Mouse (Mus musculus) intestine, embryonic 14.5 days (tissue): ENCODE data around the gene Txndc12. TPM values are rescaled to one million over a fixed set of nuclear protein-coding genes. Genes with fewer than 3 reads are reported as not detected.

Source experiments
- ATAC-seq: fragments of 200-750 bp; cut with Nextera tagmentation; replicated peaks from 2 replicates; pipeline ENCODE4 v1.8.0; 2017; ENCODE audit warnings: low read depth, moderate number of reproducible peaks, moderate TSS enrichment, moderate library complexity; ENCODE audit not compliant: low FRiP score, low TSS enrichment
- DNase-seq: peaks from one replicate; pipeline ENCODE4 v3.0.0-alpha.2; 2018; ENCODE audit warnings: low spot score
- H3K27ac ChIP-seq: fragments of 300-500 bp; sonication (generic); 2 replicates; pipeline ENCODE4 v1.5.1; 2014; ENCODE audit warnings: low read depth, mild to moderate bottlenecking, control low read depth
- H3K27me3 ChIP-seq: fragments of 300-500 bp; sonication (generic); replicated peaks from 2 replicates; pipeline ENCODE4 v1.6.1; 2014; ENCODE audit warnings: low read length, control low read depth; ENCODE audit not compliant: control insufficient read depth, insufficient read depth
- H3K36me3 ChIP-seq: fragments of 300-500 bp; sonication (generic); 2 replicates; pipeline ENCODE4 v1.6.1; 2014; ENCODE audit warnings: low read length, control low read depth; ENCODE audit not compliant: control insufficient read depth, insufficient read depth
- H3K4me1 ChIP-seq: fragments of 300-500 bp; sonication (generic); replicated peaks from 2 replicates; pipeline ENCODE4 v1.6.1; 2014; ENCODE audit warnings: low read length, control low read depth, mixed read lengths; ENCODE audit not compliant: control insufficient read depth, insufficient read depth
- H3K4me2 ChIP-seq: fragments of 300-500 bp; sonication (generic); 2 replicates; pipeline ENCODE4 v1.6.1; 2014; ENCODE audit warnings: low read length
- H3K4me3 ChIP-seq: fragments of 300-500 bp; sonication (generic); 2 replicates; pipeline ENCODE4 v1.5.1; 2014; ENCODE audit warnings: low read depth, low read length, control low read depth, mixed read lengths
- H3K9ac ChIP-seq: fragments of 300-500 bp; sonication (generic); 2 replicates; pipeline ENCODE4 v1.6.1; 2014; ENCODE audit warnings: mild to moderate bottlenecking, low read length
- H3K9me3 ChIP-seq: fragments of 300-500 bp; sonication (generic); 2 replicates; pipeline ENCODE4 v1.6.1; 2016; ENCODE audit warnings: low read length, control low read depth; ENCODE audit not compliant: control insufficient read depth
- WGBS: fragments of 180-500 bp; shearing (Covaris S2); extraction: QIAGEN DNeasy Blood & Tissue Kit; methylation state at CpG from one replicate; pipeline ENCODE4 v1.1.7; 2014; 5-methylcytosine and 5-hydroxymethylcytosine counted together
- polyA plus RNA-seq: library from polyadenylated mRNA; unstranded; fragments of >200 nt; fragmentation: Nextera tagmentation; extraction: Ambion mirVana; gene quantifications from 2 replicates; pipeline ENCODE4 v1.2.1, GENCODE M21; 2014

Gene Txndc12
- polyA plus RNA-seq, 1 experiment from 2014 or later: 108 TPM

GRCm38 (mm10) chr4:108873746-108874145 lies 39.3 kb downstream of the Txndc12 start:
- Histone ChIP-seq H3K9ac (no peak overlapping the region), H3K36me3 (no peaks in the 10 kb centered on the region), H3K4me2 (no peak overlapping the region), H3K27ac (no peak overlapping the region), H3K4me3 (no peak overlapping the region), H3K9me3 (no peaks in the 10 kb centered on the region), H3K4me1 (no peaks in the 10 kb centered on the region), H3K27me3 (no peaks in the 10 kb centered on the region)
- DNase-seq (no peak), ATAC-seq (no peak)
- WGBS: 86% methylated on average over 5 of the region's 5 CpGs

- no peak overlapping the region for H3K9ac ChIP-seq
Observed at GRCm38 (mm10) chr4:108877901-108878300, 43.5 kb downstream of the Txndc12 start.

DNA sequence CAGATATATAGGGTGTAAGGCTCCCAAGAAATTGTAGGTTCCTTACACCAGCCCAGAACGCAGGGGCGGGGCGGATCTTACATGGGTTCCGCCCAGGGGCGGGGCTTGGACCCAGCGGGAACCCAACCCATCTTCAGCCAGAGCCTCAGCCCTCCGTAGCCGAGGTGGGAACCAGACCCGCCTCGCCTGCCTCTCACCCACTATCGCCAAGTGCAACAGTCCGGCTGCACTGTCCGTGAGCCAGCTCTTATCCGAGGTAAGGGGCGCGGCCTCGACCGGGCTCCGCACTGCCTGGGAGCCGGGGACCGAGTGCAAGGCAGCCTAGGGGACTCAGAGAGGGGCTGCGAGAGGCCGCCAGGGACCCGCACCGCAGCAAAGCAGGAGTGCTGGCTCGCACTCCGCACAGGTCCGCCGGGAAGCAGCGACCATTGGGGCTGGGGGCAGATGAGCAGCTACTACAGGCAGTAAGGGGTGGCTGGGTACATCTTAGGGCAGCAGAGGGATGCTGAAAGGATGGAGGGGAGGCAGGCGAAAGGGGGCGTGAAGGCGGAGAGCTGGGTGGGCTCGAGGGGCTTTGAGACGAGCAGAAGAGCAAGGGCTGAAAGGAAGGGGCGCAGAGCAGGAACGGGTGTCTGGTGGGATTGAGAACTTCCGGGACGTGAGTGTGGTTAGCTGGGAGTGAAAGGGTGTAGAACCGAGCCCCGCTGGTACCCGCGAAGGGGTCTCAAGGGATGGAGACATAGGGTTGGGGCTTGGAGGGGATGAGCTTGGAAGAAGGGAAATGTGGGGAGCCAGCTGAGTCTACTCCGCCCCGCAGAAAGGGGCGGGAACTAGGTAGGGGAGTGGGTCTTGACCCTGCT lies 44.8 kb downstream of the Txndc12 start, which contains the start of gene Rab3b:
TSS of gene Rab3b (plus strand) at position 101 of the 860 bp plus-strand sequence.
- WGBS: under 1% methylated on average over 46 of the region's 46 CpGs
- ATAC-seq (peak; percentile 92), DNase-seq (peak; percentile 83)
- Histone ChIP-seq H3K27me3 (no peaks in the 10 kb centered on the region), H3K4me3 (peak within 1 kb of the TSS; percentile 53), H3K4me1 (no peaks in the 10 kb centered on the region), H3K4me2 (peak within 1 kb of the TSS; percentile 92), H3K27ac (no peak within 1 kb of the TSS), H3K36me3 (no peaks in the 10 kb centered on the region), H3K9me3 (no peaks in the 10 kb centered on the region), H3K9ac (peak within 1 kb of the TSS; percentile 34)

More at GRCm38 (mm10) chr4:108877901-108878300, 43.5 kb downstream of the Txndc12 start:
- ATAC-seq (no peak), DNase-seq (no peak)
- H3K36me3 ChIP-seq: no peaks in the 10 kb centered on the region
- no peaks in the 10 kb centered on the region for H3K27me3 ChIP-seq
- 78% methylated on average over 6 of the region's 6 CpGs for WGBS
- no peaks in the 10 kb centered on the region for H3K9me3 ChIP-seq
- no peak overlapping the region for H3K4me2 ChIP-seq
- no peaks in the 10 kb centered on the region for H3K4me1 ChIP-seq
- H3K4me3 ChIP-seq: no peak overlapping the region
- no peak overlapping the region for H3K27ac ChIP-seq

GRCm38 (mm10) chr4:108883815-108884214 lies 49.4 kb downstream of the Txndc12 start:
- Histone ChIP-seq H3K4me1 (no peaks in the 10 kb centered on the region), H3K9ac (no peak overlapping the region), H3K4me3 (no peak overlapping the region), H3K4me2 (no peak overlapping the region), H3K36me3 (no peaks in the 10 kb centered on the region), H3K27me3 (no peaks in the 10 kb centered on the region), H3K9me3 (no peaks in the 10 kb centered on the region), H3K27ac (no peak overlapping the region)
- ATAC-seq: no peak
- 55% methylated on average over 13 of the region's 13 CpGs for WGBS
- no peak for DNase-seq

DNA sequence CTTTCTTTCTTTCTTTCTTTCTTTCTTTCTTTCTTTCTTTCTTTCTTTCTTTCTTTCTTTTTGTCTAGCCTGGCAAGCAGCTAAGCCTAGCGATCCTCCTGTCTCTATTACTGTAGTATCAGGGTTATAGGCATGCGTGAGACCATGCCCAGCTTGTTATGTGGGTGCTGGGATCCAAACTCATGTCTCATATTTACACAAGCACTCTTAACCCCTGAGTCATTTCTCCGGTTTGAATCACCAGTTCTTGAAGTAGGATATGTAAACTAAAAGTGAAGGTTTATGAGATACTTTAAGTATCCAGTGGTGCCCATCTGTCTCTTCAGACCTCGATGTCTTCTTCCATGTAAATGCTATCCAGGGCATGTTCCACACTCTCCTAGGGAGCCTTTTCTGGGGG lies 53.1 kb downstream of the Txndc12 start:
- Histone ChIP-seq H3K27ac (no peak overlapping the region), H3K36me3 (no peaks in the 10 kb centered on the region), H3K27me3 (no peaks in the 10 kb centered on the region), H3K4me2 (no peak overlapping the region), H3K9ac (no peak overlapping the region), H3K4me3 (no peak overlapping the region), H3K9me3 (no peaks in the 10 kb centered on the region), H3K4me1 (no peaks in the 10 kb centered on the region)
- ATAC-seq (no peak), DNase-seq (no peak)
- WGBS: 65% methylated on average over 4 of the region's 4 CpGs

DNA sequence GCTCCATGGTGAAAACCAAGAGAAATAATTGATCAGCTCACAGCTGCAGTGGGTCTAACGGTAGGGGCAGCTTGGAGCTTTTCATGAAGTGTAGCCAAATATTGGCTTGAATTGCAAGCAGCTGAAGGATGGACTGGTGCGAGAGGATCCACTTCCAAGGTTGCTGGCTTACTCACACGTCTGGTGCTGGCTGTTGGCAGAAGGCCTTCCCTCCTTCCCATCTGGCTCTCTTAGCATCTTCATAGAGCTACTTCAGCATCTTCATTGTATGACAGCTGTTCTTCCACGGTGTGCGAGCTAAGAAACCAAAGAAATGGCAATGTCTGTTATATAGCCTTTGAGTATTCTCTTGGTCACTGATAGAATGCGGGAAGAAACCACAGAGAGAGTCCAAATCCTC lies 56.5 kb downstream of the Txndc12 start:
- H3K27me3 ChIP-seq: no peaks in the 10 kb centered on the region

DNA sequence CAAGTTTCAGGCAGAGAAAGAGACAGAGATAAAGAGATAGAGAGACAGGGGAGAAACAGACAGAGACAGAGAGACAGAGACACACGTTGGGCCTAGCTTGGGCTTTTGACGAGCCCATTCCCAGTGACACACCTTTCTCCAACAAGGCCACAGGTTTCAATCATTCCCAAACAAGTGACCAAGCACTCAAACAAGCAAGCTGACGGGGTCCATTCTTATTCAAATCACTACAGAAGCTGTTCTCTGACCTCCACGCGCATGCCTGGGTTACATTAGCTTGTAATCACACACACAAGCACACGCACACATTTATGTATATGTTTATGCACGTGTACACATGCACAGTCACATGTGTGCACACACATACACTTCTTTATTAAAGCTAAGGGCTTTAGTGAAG lies 66.0 kb downstream of the Txndc12 start:
- 85% methylated on average over 7 of the region's 7 CpGs for WGBS
- Histone ChIP-seq H3K4me1 (no peaks in the 10 kb centered on the region), H3K27me3 (no peaks in the 10 kb centered on the region), H3K9ac (no peak overlapping the region), H3K27ac (no peak overlapping the region), H3K4me2 (no peak overlapping the region), H3K36me3 (no peaks in the 10 kb centered on the region), H3K4me3 (no peak overlapping the region), H3K9me3 (no peaks in the 10 kb centered on the region)
- ATAC-seq (no peak), DNase-seq (no peak)

More for the DNA sequence above, 56.5 kb downstream of the Txndc12 start:
- no peaks in the 10 kb centered on the region for H3K4me1 ChIP-seq
- no peak overlapping the region for H3K4me3 ChIP-seq
- DNase-seq (no peak), ATAC-seq (no peak)
- no peak overlapping the region for H3K27ac ChIP-seq
- no peaks in the 10 kb centered on the region for H3K36me3 ChIP-seq
- no peak overlapping the region for H3K4me2 ChIP-seq
- H3K9ac ChIP-seq: no peak overlapping the region
- WGBS: 87% methylated on average over 6 of the region's 6 CpGs
- no peaks in the 10 kb centered on the region for H3K9me3 ChIP-seq

DNA sequence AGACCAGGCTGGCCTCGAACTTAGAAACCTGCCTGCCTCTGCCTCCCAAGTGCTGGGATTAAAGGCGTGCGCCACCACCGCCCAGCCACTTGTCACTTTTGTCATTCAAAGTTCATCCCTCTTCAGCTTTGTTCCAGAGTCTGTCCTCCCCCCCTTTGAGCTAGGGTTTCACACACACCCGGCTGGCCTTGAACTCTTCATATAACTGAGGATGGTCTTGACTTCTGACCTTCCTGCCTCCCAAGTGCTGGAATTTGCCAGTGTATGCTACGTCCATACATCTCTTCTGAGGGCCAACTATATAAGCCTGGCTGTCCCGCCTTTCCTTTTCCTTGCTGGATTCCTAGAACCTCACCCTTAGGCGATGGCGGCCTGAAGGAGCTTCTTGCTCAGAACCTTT lies 68.5 kb downstream of the Txndc12 start:
- DNase-seq (no peak), ATAC-seq (no peak)
- H3K27ac ChIP-seq: no peak overlapping the region
- WGBS: 91% methylated on average over 9 of the region's 9 CpGs
- H3K4me3 ChIP-seq: no peak overlapping the region
- no peak overlapping the region for H3K9ac ChIP-seq
- no peaks in the 10 kb centered on the region for H3K9me3 ChIP-seq
- no peaks in the 10 kb centered on the region for H3K36me3 ChIP-seq
- no peaks in the 10 kb centered on the region for H3K4me1 ChIP-seq
- H3K4me2 ChIP-seq: no peak overlapping the region
- no peaks in the 10 kb centered on the region for H3K27me3 ChIP-seq

GRCm38 (mm10) chr4:108903346-108903745 lies 68.9 kb downstream of the Txndc12 start:
- Histone ChIP-seq H3K27me3 (no peaks in the 10 kb centered on the region), H3K27ac (no peak overlapping the region), H3K9ac (no peak overlapping the region), H3K9me3 (no peaks in the 10 kb centered on the region), H3K36me3 (no peaks in the 10 kb centered on the region), H3K4me2 (no peak overlapping the region), H3K4me1 (no peaks in the 10 kb centered on the region), H3K4me3 (no peak overlapping the region)
- ATAC-seq (no peak), DNase-seq (no peak)
- 94% methylated on average over 9 of the region's 9 CpGs for WGBS
